16 mouse cellular contexts compared by ENCODE assay signal in the genomic region with DNA sequence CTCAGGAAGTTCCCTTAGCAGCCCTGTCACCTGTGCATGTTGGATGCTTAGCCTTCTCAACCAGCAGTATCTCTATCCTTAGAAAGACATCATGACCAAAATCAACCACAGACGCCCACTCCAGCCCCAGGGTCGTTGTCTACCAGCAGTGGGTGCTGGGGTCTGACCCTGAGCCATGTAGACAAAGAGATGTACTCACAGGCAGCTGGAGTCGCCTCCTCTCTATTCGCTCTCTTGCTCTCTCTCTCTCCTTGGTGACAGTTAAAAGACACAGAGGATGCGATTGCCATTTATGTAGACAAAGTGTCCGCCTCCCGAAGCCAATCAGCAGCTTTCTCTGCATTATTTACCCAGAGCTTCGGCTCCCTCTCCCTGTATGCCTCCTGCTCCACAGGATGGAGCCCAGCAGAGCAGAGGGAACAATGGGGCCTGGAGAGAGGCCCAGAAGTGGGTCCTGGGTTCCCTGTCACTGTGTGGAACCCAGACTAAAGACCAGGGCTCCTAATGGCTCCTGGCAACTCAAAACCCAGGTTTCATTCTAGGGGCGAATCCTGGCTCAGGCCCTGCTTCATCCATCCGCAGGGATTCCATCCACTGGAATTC. TPM values are rescaled to one million over a fixed set of nuclear protein-coding genes. Genes with fewer than 3 reads are reported as not detected.
DNase-seq lines count a peak whose midpoint lies in the region; ATAC-seq and TF ChIP-seq lines count a peak whose summit lies in the region.
"Had no signal": no experiment of that assay in that cellular context is flagged by ENCODE, and none has a peak within 500 bp of the region (broad histone marks: within the 10 kb centered on the region; RNA-seq: fewer than 3 reads in every experiment).

No protein-coding gene starts in this region.

- peak overlapping the region; percentile 17; the same call in 1 of the 2 replicates for H3K4me3 ChIP-seq in layer of hippocampus, adult 2 months
- peak overlapping the region; percentile 13; the same call in 1 of the 2 replicates for H3K4me3 ChIP-seq in cortical plate, adult 2 months (ENCODE audit: insufficient read depth, low read length)
- H3K4me3 ChIP-seq in forebrain, embryonic 13.5 days, result no peak overlapping the region
- no peak overlapping the region for H3K4me3 ChIP-seq in limb, embryonic 10.5 days
- H3K4me3 ChIP-seq: liver, embryonic 13.5 days; stomach, embryonic 15.5 days had no signal

- H3K27ac ChIP-seq in layer of hippocampus, adult 2 months, result peak overlapping the region; percentile 57
- 0 out of 2 replicates have a peak overlapping the region, but pooled peaks have one; percentile 74 for H3K27ac ChIP-seq in cortical plate, adult 2 months (ENCODE audit: insufficient read depth, low read length)
- no peak overlapping the region; the same call in 1 of the 2 replicates for H3K27ac ChIP-seq in forebrain, embryonic 13.5 days
- H3K27ac ChIP-seq in limb, embryonic 10.5 days, result peak overlapping the region; percentile 37
- H3K27ac ChIP-seq: liver, embryonic 13.5 days; stomach, embryonic 15.5 days had no signal

- 51% methylated on average over 10 of the region's 10 CpGs for WGBS in forebrain, embryonic 13.5 days
- WGBS in limb, embryonic 10.5 days, result 82% methylated on average over 10 of the region's 10 CpGs

- H3K9me3 ChIP-seq in forebrain, embryonic 13.5 days (replicated peaks), result no peaks in the 10 kb centered on the region
- H3K9me3 ChIP-seq in limb, embryonic 10.5 days (replicated peaks), result no peaks in the 10 kb centered on the region
- H3K9me3 ChIP-seq: liver, embryonic 13.5 days; stomach, embryonic 15.5 days had no signal

- no peak for TF ChIP-seq CTCF in layer of hippocampus, adult 2 months (conservative IDR thresholded peaks at IDR 0.05)
- no peak for TF ChIP-seq CTCF in cortical plate, adult 2 months (IDR thresholded peaks at IDR 0.05; ENCODE audit: extremely low read depth, insufficient read depth, low read length)

- no peaks in the 10 kb centered on the region for H3K36me3 ChIP-seq in forebrain, embryonic 13.5 days (ENCODE audit: poor library complexity, severe bottlenecking)
- no peaks in the 10 kb centered on the region for H3K36me3 ChIP-seq in limb, embryonic 10.5 days
- H3K36me3 ChIP-seq: liver, embryonic 13.5 days; stomach, embryonic 15.5 days had no signal

- no peak for TF ChIP-seq POLR2A in cortical plate, adult 2 months (IDR thresholded peaks at IDR 0.05; ENCODE audit: extremely low read depth, insufficient read depth, low read length)

- peak; percentile 51; the same call in 1 of the 2 replicates for ATAC-seq in forebrain, embryonic 13.5 days
- ATAC-seq: intestine, embryonic 16.5 days had no signal

- no peaks in the 10 kb centered on the region for H3K27me3 ChIP-seq in forebrain, embryonic 13.5 days
- H3K27me3 ChIP-seq in limb, embryonic 10.5 days (ENCODE audit: low read depth, poor library complexity, severe bottlenecking), result no peaks in the 10 kb centered on the region
- H3K27me3 ChIP-seq: CH12.LX; liver, embryonic 13.5 days; stomach, embryonic 15.5 days had no signal

- no peaks in the 10 kb centered on the region for H3K4me1 ChIP-seq in cortical plate, adult 2 months (ENCODE audit: control insufficient read depth, insufficient read depth, low read length)
- peaks cover 6% of the 10 kb centered on the region; the same call in 1 of the 2 replicates for H3K4me1 ChIP-seq in forebrain, embryonic 13.5 days
- H3K4me1 ChIP-seq in limb, embryonic 10.5 days, result peaks cover 26% of the 10 kb centered on the region

- no peak overlapping the region for H3K4me2 ChIP-seq in forebrain, embryonic 13.5 days
- H3K4me2 ChIP-seq: liver, embryonic 13.5 days; stomach, embryonic 15.5 days had no signal

- no peak for DNase-seq in layer of hippocampus, adult 2 months (ENCODE audit: low spot score in 2 of 2)
- DNase-seq in layer of hippocampus, postnatal 10 days (ENCODE audit: low spot score in 2 of 2), result no peak
- DNase-seq in limb, embryonic 10.5 days (ENCODE audit: low spot score), result no peak
- no peak for DNase-seq in urinary bladder, adult 18-20 months (ENCODE audit: low spot score in 2 of 2)
- DNase-seq in kidney, postnatal 10 days, result no peak
- DNase-seq: adrenal gland, postnatal 10 days; gastrocnemius, postnatal 25 days; liver, embryonic 13.5 days; right cerebral cortex, postnatal 25 days; thymus, postnatal 4 days had no signal

- H3K9ac ChIP-seq in forebrain, embryonic 13.5 days, result no peak overlapping the region
- H3K9ac ChIP-seq: liver, embryonic 13.5 days; stomach, embryonic 15.5 days had no signal

RNA-seq across cellular contexts. Expression of gene Ddc, which starts 7.7 kb away (rescaled TPM):
- total RNA-seq in layer of hippocampus, adult 2 months (2021), result 1 to 10 TPM; 8.1 to 8.9 TPM
- total RNA-seq in layer of hippocampus, postnatal 10 days (2021), result 1 to 10 TPM; 7.1 to 8.9 TPM
- 7.4 and 7.7 TPM in 2 replicates for polyA plus RNA-seq in cortical plate, adult 2 months (2012; rRNA removed)
- 6.2 and 7.4 TPM in 2 replicates for polyA plus RNA-seq in forebrain, embryonic 13.5 days (2015; fragmentation: Nextera tagmentation; extraction: Ambion mirVana)
- polyA plus RNA-seq in limb, embryonic 10.5 days (2016; fragmentation: Nextera tagmentation; extraction: Ambion mirVana), result 5.5 and 6.2 TPM in 2 replicates
- total RNA-seq: common myeloid progenitor, adult 5-6 weeks had no signal

Comparison
In these comparisons a context has a peak if more than half of its experiments do, and no peak if none do; other contexts are left out.
1. H3K4me3 ChIP-seq: peak in layer of hippocampus, adult 2 months (single experiment) and cortical plate, adult 2 months (single experiment); none in forebrain, embryonic 13.5 days (single experiment) and limb, embryonic 10.5 days (single experiment).